Mouse (Mus musculus) 416B (cell line): ENCODE measurements at regions not wholly inside any gene's neighbourhood (a gene's known extent, or its start where the extent isn't known, plus 50 kb on each side); places are given as distances from the start of the nearest gene placed in this dataset.

Experiments used
- DNase-seq: peaks from one replicate; pipeline ENCODE4 v3.0.0; 2011; ENCODE audit warnings: low read depth

DNA sequence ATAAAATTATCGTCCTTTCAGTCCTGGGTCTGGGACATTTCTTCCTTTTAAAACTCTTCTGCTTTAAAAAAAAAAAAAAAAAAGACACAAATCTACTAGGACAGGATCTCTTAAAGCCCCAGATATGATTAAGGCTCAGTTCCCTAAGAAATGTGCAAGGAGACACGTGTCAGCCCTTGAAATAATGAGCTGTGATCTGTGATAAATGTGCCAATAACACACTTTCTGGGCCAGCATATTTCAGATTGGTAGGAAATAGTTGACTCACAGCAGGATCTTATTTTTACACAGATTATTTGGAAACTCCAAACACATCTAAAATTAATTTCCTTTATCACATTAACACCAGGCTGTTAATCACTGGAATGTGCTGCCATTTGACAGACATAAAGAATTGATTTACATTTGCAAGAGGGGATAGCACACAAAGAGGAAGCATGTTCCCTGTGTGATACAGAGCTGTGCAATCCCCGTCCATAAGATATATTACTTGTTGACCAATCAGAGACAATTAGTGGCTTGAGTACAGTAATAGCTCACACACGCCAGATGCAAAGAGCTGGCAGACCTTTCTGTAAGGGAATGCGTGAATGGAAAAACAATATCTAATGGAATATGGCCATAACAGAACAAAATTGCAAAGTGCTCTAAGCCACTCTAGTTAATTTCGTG, 263.7 kb downstream of the Pax3 start:
- no peak for DNase-seq

DNA sequence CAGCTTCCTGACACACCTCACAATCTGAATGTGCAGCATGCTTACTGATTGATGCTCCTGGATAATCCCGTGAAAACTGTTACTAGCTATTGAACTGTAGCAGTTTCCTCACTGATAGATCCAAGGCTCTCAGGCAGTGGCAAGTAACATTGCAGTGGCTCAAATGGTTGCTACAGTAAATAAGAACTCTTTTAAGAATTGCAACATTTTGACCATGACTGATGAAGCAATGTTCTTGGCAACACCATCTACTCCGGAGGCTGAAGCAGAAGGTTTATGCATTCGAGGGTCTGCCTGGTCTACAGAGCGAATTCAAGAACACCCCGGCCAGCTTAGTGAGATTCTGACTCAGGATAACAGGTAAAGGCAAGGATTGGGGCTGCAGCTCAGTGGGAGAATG, 264.7 kb downstream of the Pax3 start:
- DNase-seq, result no peak

DNA sequence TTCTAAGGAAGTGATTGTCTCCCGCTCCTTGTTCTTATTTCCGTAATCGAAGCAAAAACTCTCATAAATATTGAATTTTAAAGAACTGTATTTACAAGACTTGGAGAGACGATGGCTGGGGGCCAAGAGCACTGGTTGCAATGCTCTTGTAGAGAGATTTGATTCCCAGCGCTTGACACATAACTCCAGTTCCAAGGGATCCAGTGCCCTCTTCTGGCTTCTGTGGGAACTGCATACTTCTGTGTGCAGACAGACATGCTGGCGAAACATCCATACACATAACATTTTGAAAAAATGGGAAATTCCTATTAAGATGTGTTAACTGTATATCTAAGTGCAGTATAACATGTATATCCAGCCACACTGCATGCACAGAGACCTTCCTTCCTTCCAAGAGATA, 266.3 kb downstream of the Pax3 start:
- peak; percentile 5 for DNase-seq

DNA sequence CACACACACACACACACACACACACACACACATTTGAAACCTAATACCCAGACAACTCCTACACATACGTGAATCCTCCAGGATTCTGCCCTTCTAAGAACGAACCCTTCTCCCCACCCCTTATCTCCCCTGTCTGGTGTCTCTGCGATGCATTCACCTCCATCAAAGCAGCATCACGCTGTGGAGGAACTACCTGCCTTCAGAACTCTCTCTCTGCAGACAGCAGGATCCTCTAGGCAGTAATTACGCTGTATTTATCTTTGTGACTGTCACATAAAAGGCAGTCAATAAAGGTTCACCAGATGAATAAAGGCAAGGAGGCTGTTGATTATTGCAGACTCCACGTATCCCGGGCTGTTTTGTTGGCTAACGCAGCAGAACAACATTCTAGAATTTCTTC, 267.4 kb downstream of the Pax3 start:
- no peak for DNase-seq

DNA sequence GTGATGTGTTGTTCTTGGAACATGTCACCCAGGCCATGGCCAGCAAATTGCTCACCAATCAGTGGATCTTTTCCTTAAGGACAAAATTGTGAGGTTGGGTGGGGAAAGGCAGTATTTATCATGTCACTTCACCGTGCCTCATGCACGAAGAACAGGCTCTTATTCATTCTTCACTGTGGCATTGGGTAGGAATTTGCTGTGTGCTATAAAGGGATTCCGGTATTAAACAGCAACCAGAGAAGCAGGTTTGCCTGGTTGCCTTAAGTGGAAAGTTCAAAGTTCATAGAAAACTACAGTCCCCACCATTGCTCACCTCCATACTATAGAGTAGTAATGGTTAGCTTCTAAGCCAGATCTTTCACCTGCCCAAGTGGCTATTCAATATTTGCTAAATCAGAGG, 270.8 kb downstream of the Pax3 start:
- no peak for DNase-seq

DNA sequence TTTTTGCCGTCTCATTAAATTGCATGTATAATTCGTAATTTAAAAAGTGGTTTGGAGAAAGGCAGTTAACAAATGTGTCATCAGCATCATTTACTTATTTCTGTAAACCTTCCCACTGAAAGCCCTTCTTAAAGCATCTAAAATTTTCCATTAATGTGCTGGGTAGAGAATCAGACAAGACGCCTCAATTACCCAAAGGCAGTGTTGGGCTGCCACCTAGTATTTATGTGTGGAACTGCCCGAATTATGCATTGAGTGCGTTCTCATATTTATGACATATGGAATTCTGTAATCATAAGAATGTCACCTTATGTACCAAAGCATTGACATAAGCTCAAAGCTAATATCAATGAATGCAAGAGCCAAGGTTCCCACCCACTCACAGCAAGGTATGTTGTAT, 300.7 kb downstream of the Pax3 start:
- peak; percentile 1 for DNase-seq

DNA sequence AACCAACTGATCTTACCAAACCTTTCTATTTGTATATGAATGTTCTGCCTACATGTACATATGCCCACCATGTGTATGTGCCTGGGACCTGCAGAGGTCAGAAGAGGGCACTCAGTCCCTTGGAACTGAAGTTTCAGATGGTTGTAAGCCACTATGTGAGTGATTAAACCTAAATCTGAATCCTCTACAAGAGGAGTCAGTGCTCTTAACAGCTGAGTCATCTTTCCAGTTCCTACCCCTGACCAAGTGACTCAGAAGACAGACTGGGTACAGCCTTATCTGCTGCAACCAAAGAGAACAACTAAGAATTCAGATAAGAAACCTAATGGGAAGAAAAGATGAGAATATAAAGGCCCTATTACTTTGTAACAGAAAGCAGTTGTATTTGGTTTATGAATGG, 317.9 kb downstream of the Pax3 start:
- no peak for DNase-seq

DNA sequence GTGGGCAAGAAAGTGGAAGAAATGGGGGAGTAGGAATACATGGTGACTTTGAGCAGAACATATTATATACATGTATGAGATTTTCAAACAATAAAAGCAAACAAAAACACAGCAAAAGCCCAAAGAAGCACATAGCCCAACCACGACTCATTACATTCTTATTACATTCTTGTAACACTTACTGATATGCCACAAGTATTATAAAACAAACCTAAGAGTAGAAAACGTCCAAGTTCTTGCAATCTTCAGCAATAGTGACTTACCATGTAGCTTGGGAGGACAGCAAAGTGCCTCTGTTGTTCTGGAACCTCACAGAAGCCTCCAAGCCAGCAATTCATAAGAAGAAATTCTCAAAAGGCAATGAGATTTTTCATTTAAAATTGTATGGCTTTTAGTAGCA, 326.8 kb downstream of the Pax3 start:
- no peak for DNase-seq

DNA sequence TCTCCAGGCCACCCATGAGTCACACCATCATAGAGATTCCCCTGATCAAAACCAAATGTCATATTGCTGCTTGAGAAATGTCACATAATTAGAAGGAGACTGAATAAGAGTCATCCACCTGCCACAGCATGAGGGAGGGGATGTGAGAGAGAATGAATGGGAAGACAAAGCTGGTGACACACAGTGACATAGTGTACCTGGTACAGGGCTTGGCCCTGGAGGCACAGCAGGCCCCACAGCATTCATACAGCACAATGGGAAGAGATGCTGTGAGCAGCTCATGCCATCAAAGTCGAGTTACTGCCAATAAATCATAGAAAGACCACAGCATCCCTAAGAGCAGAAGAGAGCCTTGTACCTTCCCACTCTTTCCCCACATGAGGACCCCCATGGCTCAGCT, 327.8 kb downstream of the Pax3 start:
- no peak for DNase-seq

DNA sequence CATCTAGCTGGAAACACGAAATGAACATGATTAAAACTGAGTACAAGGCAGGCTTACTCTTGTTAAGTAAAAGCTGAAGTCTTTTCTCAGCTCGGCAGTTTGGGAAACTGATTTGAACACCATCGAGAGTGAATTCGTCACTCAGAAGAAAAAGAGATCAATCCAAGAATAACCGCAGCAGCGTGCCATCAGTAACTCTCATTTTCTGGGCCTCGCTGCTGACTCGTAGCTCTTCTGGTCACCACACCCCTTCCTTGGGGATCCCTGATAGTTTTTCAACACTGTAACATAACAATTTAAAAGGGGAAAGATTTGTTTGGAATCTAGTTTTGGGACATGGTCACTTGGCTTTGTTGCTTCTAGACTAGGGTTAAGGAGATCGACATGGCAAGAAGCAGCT, 337.0 kb downstream of the Pax3 start:
- no peak for DNase-seq

DNA sequence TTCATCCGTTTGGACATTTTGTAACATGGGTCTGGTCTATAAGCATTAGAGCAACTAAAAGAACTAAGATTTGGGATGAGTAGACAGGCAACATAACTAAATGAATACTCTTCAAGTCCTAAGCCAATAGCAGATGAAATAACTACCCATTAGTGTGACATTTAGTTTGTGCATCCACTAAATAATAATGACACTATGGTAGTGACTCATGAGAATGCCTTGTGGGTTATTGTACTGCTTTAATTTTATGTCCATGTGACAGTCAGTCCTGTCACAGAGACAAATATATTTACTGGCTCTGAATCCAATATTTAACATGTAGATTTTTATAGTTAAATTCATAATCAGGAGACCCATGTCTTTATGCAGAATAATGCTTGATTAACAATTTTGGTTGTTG, 339.5 kb upstream of the Epha4 start:
- no peak for DNase-seq

DNA sequence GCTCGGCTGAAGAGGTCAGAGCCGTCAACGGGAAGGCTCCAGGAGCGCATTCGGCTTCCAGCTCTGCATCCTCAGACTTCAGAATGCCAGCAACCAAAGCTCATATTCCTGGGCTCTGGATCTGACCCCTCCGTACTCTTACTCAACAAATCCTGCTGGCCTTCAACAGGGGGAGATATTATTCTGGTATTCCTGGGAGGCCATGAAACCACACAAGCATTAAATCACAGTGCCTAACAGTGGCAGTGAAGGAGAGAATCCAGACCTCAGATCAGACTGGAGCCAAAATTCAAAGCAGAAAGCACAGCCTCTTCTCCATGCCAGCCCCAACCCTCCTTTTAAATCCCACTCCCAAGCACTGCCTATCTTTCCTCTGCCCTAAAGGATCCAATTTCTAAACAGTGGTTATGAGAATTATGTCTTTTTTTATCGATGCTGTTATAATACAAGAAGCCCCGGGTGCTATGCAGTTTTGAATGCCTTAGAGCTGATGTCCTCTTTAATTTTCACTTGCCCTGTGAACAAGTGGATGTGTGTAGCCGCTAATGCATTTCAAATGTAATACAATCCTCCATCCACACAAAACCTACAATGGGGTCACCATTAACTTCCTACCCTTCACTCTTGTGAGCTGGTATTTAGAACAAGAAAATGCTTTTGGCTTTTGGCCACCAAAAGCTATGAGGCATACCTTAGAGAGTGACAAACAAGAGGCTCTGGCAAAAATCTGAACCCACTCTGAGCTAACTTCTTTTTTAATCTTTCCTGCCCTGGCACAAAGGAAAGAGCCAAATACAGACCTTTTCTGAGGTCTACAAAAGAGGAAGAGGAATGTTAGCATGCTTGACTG, 333.1 kb upstream of the Epha4 start:
- no peak for DNase-seq

DNA sequence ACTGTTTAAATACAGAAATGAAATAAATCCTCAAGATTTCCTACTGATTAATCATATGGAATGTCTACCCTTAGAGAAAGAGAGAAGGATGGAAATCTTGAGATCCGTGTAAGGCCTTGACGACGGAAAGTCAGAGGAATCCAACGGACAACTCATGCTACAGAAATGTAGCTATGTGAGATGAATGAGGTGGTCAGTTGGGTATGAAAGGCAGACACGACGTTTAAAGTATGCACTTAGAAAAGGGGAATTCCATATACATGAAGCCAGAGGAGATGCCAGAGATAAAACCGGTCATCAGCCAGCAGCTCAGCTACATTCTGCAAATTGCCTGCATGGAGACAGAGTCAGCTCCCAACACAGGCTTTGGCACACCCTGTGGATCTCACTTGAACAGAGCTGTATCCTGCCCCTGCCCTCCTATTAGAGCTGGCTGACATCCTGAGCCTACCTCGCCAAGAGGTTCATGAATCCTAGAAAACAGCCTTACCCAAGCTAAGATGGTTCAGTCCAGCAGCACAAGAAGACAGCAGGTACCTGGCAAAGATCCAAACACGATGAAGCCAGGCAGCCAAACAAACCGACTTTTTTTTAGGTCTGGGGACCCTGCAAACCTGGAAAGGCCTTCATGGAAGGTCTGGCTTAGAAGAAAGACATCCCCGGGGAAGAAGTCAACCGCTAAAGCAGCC, 331.3 kb upstream of the Epha4 start:
- DNase-seq, result no peak

DNA sequence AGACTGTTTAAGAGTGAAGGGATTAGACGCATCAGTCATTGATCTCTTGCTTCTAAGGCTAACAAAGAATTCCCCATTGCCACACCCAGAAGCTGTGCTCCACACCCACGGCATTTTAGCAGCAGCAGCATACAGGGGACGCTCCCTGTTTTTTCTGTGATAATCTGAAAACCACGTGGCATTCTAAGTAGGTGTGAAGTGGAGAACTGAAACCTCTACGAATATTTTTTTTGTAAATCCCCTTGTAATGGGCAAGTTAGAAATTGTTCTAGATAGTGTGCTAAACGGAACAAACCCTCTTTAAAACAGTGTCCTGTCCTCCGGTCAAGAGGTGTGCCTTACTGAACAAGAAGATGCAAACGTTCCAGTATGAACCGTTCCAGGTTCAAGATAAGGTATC, 325.8 kb upstream of the Epha4 start:
- no peak for DNase-seq

DNA sequence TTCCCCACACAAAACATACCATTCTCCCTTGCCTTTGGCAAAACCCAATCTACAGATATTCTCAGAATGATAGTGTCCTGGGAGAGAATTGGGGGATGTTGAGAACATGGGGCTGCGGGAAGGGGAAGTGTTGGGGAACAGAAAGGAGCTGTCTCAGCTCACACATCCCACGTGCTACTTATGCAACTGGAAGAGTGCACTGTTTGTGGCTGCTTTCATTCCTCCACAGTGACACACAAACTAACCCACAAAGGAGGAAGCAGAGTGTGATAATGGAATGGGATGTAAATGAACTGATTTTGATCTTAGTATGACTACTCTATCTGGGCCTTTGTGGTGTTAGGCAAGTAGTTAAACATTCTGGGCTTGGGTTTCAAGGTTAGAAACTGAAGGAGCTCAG, 317.3 kb upstream of the Epha4 start:
- peak; percentile 20 for DNase-seq

DNA sequence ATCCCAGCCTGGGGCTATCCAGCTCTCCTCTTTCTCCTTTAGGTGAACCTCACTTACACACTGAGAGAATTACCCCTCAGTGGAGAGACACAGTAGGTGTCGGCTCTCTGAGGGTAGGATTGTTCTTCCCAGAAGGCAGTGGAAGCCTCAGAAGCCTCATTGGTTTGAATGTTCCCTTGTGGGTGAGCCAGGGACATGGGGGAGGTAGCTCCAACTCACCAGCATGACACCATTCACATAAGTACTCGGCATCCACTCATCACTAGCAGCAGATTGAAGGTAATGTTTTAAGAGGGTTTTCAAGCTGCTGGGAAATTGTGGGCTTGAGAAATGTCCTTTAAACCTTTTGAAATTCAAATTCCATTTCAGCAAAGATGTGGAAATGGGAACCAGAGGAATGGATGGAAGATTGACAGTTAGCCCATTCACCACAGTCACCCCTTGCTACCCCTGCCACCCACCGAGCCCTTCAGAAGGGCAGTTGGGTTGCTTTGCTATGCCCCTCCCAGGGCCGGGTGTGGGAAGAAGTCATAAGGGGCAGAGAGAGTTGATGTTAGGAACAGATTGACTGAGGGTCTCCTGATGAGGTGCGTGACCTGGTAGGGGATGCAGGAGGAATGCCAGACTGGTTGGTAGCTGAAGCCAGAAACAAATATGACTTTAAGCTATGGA, 310.0 kb upstream of the Epha4 start:
- no peak for DNase-seq

DNA sequence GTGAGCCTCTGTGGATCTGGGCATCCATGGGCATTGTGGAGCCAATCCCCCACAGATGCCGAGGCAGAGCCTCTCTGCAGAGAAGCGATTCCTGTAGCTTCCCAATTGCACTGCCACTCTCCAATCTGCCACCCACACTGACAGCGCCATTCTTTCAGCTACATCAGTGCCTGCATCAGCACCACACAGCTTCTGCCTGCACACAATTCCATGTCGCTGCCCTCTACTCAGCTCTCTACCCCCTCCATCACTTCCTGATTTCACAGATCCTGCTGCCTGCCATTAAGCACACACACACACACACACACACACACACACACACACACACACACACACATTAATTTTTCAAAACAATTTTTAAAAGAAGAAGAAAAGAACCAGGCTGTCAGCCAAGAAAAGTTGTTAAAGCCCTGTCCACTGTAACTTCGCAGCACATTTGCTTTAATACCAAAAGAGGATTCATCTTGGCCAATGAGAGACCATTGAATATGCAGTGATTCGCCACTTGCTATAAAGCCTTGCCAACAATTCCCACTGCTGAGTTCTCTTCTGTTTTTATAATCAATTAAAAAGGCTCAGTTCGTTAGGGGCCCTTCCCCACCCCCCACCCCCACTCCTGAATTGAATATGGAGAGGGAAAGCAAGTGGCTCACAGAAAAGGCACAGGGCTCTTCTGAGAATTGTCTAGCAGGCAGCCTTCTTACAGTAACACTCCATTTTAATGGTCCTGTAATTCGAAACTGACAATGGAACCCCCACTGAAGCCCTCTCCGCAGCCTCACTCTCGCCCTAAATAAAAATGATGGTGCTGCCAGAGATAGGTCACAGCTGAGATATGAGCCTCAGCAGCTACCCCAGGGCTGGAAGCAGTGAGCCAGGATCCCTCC, 309.2 kb upstream of the Epha4 start:
- no peak for DNase-seq

DNA sequence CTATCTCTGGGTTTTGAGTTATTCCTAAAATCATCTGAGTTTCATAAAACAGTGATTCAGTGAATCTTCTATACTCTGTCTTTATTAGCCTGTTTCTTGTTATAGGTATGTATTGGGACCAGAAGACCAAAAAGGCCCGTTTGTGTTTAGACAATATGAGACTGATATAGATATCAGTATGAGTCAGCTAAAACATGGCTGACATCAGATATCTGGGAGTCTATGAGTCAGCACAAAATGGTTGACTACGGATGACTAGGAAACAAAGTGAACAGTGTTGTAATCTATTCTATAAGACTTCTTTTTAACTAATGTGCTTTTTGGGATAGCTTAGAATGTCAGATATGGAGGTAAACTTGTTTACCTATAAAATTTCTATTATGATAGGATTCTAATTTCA, 305.2 kb upstream of the Epha4 start:
- DNase-seq, result no peak

DNA sequence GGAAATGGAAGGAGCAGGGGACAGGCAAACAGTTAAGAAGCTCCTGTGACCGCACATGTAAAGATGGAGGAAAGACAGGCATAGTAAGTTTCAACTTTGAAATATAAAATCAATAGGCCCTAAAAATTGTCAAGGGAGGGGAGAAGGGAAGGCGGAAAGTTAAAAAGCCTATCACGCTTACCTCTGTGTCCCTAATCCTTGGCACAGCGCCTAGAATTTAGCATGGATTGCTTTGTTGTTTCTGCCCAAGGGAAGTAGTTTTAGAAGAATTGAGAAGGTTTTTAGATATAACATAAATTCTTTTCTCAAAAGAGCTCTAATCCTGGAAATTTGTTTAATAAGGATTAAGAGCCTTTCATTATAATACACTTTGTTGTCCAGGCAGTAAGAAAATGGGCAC, 300.6 kb upstream of the Epha4 start:
- no peak for DNase-seq

DNA sequence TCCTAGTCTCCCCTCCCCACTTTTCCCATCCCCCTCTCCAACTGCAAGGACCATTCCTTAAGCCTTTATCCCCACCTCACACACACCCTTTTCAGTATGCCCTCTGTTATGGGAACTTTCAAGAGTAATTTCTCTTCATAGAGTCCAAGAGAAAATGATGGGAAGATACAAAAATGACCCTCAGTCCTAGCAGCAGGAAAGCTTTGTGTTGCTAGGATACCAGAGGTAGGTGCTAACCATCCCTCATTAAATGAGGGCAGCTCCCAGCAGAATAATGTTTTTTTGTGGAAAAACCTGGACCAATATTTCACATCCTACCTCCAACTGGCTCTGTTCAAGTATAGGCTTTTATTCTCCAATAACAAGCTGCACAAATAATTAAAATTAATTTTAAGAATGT, 296.7 kb upstream of the Epha4 start:
- DNase-seq, result no peak

DNA sequence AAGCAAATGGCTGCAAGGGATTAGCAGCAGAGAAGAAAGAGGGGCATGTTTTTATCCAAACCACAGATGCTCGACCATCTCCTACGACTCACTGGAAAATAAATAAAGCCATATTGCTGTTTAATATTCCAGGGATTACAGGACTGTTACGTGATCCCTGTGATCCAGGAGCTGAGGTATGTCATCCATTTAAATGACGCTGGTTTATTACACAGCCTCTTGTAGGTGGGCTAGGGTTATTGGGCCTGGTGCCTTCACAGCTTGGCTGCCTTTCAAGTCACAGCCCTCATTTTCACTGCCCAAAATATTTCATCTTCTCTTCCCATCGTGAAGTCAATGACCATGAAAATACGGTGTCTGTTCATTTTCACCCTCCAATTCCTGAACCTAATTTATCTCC, 276.1 kb upstream of the Epha4 start:
- DNase-seq, result no peak

DNA sequence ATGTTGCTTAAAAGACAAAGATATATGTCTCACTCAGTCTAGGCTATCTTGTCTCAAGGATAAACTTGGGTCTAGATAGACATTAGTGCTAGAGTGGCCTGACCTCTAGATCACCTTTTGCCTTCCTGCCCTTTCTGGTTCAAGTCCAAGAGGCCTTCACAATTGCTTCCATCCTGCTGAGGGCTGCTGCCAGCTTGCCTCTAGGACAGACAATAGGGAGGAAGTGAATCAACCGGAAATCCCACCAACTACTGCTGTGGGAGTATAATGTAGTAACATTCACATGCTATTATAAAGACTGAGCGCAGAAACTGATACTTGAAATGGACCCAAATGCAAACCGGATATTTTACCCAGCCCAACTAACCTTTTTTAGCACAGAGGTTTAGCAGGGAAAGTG, 239.4 kb upstream of the Epha4 start:
- DNase-seq, result no peak
